7 mouse cellular contexts compared by ENCODE assay signal in the genomic region with DNA sequence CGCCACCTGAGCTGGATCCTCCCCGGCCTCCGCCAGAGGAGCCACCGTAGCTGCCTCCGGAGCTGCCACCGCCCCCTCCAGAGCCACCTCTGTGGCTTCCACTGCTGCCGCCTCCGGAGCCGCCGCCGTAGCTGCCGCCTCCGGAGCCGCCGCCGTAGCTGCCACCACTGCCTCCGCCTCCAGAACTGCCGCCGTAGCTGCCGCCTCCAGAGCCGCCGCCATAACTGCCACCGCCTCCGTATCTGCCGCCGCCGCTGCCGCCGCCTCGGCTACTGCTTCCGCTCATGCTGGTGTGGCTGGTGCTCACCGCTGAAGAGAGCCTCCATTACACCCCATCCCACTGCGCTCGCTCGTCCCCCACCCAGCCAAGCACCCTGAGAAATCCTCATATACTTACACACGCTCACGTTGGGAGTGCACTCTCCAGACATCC. TPM values are rescaled to one million over a fixed set of nuclear protein-coding genes. Genes with fewer than 3 reads are reported as not detected.
DNase-seq lines count a peak whose midpoint lies in the region; ATAC-seq and TF ChIP-seq lines count a peak whose summit lies in the region.

No protein-coding gene starts in this region.

- no peak for TF ChIP-seq CTCF in bone marrow macrophage, adult 2 months (IDR thresholded peaks at IDR 0.05; ENCODE audit: low read depth, low read length)

- intact Hi-C loops in left cerebral cortex, postnatal 4 days (cut with DNase I), result no loop called here

- H3K27me3 ChIP-seq in forebrain, embryonic 15.5 days, result no peaks in the 10 kb centered on the region
- no peaks in the 10 kb centered on the region; the same call in 1 of the 2 replicates for H3K27me3 ChIP-seq in intestine, embryonic 16.5 days (replicated peaks; ENCODE audit: control insufficient read depth, insufficient read depth, low read length)

- no peaks in the 10 kb centered on the region for H3K9me3 ChIP-seq in ES-E14 (ENCODE audit: control insufficient read depth, insufficient read depth, low read depth, low read length)
- no peaks in the 10 kb centered on the region for H3K9me3 ChIP-seq in forebrain, embryonic 15.5 days
- H3K9me3 ChIP-seq in intestine, embryonic 16.5 days (ENCODE audit: control insufficient read depth, low read length), result no peaks in the 10 kb centered on the region

- H3K4me2 ChIP-seq in forebrain, embryonic 15.5 days (replicated peaks), result peak overlapping the region; percentile 53
- peak overlapping the region; percentile 92 for H3K4me2 ChIP-seq in intestine, embryonic 16.5 days (ENCODE audit: low read depth, low read length)

- peak overlapping the region; percentile 71 for H3K9ac ChIP-seq in ES-E14 (ENCODE audit: insufficient read depth, low read depth, low read length, poor library complexity, severe bottlenecking)
- peak overlapping the region; percentile 64 for H3K9ac ChIP-seq in forebrain, embryonic 15.5 days (replicated peaks)
- H3K9ac ChIP-seq in intestine, embryonic 16.5 days (ENCODE audit: low read depth, low read length), result peak overlapping the region; percentile 74

- H3K27ac ChIP-seq in ES-E14 (ENCODE audit: insufficient read depth, low read depth, low read length, poor library complexity, severe bottlenecking), result no peak overlapping the region
- no peak overlapping the region for H3K27ac ChIP-seq in bone marrow macrophage, adult 2 months (ENCODE audit: insufficient read depth, low read depth, low read length)
- H3K27ac ChIP-seq in forebrain, embryonic 15.5 days (replicated peaks), result peak overlapping the region; percentile 81
- no peak overlapping the region for H3K27ac ChIP-seq in intestine, embryonic 16.5 days (ENCODE audit: low read length)

- H3K4me1 ChIP-seq in ES-E14 (ENCODE audit: control insufficient read depth in 2 of 2, insufficient read depth in 2 of 2, low read length in 2 of 2, poor library complexity in 1 of 2), result peaks cover 0 to 1% of the 10 kb centered on the region in 2 experiments; a peak in 1 of 4 replicates
- no peaks in the 10 kb centered on the region for H3K4me1 ChIP-seq in bone marrow macrophage, adult 2 months (ENCODE audit: control insufficient read depth, insufficient read depth, low read length)
- peaks cover 11% of the 10 kb centered on the region for H3K4me1 ChIP-seq in forebrain, embryonic 15.5 days
- no peaks in the 10 kb centered on the region for H3K4me1 ChIP-seq in intestine, embryonic 16.5 days (ENCODE audit: control insufficient read depth, insufficient read depth, low read length)

- DNase-seq in ES-E14 (ENCODE audit: low read depth, low spot score), result no peak
- DNase-seq in left cerebral cortex, postnatal 4 days, result peak; percentile 41
- DNase-seq in right cerebral cortex, postnatal 36 days (ENCODE audit: low spot score in 2 of 2), result peak; percentile 32 to 45

- ATAC-seq in forebrain, embryonic 15.5 days (replicated peaks), result peak; percentile 88
- peak; percentile 66 for ATAC-seq in intestine, embryonic 16.5 days
- ATAC-seq in megakaryocyte progenitor cell, adult 5-6 weeks (replicated peaks; ENCODE audit: poor library complexity), result peak; percentile 78

- under 1% methylated on average over 37 of the region's 37 CpGs for WGBS in forebrain, embryonic 15.5 days
- under 1% methylated on average over 37 of the region's 37 CpGs for WGBS in intestine, embryonic 16.5 days

- H3K4me3 ChIP-seq in ES-E14 (ENCODE audit: insufficient read depth in 1 of 2, low read depth in 1 of 2, low read length in 2 of 2, poor library complexity in 1 of 2, severe bottlenecking in 1 of 2), result peak overlapping the region; percentile 69 to 74
- peak overlapping the region; percentile 35; the same call in 1 of the 2 replicates for H3K4me3 ChIP-seq in bone marrow macrophage, adult 2 months (ENCODE audit: insufficient read depth, low read length)
- H3K4me3 ChIP-seq in forebrain, embryonic 15.5 days, result peak overlapping the region; percentile 48
- peak overlapping the region; percentile 55 for H3K4me3 ChIP-seq in intestine, embryonic 16.5 days (ENCODE audit: low read length)

- in situ Hi-C loops in ES-E14 (cut with MboI; ENCODE audit: low sequenced_read_pairs in 2 of 2, unreplicated experiment in 2 of 2), result no loop called here

- H3K36me3 ChIP-seq in ES-E14 (ENCODE audit: control insufficient read depth, insufficient read depth, low read length, poor library complexity, severe bottlenecking), result no peaks in the 10 kb centered on the region
- H3K36me3 ChIP-seq in forebrain, embryonic 15.5 days, result no peaks in the 10 kb centered on the region
- no peaks in the 10 kb centered on the region for H3K36me3 ChIP-seq in intestine, embryonic 16.5 days (ENCODE audit: control insufficient read depth, insufficient read depth, low read length)

- no peak for TF ChIP-seq POLR2A in bone marrow macrophage, adult 2 months (IDR thresholded peaks at IDR 0.05; ENCODE audit: borderline replicate concordance, low read depth, low read length)

TF ChIP-seq in ES-E14, 5 proteins besides CTCF, POLR2A, EP300 and RAD21:
- no peak for TF ChIP-seq MAFK (IDR thresholded peaks at IDR 0.05; ENCODE audit: insufficient read depth, low read depth, low read length)
- TF ChIP-seq ZC3H11A (IDR thresholded peaks at IDR 0.05; ENCODE audit: borderline replicate concordance, low read depth, low read length), result no peak
- no peak for TF ChIP-seq CHD2 (IDR thresholded peaks at IDR 0.05; ENCODE audit: low read depth, low read length)
- no peak for TF ChIP-seq ZNF384 (IDR thresholded peaks at IDR 0.05; ENCODE audit: low read depth, low read length)
TF ChIP-seq in ES-E14: peak in this region for 0.

RNA-seq across cellular contexts. Expression of gene Krt1, which starts 4.6 kb away (rescaled TPM):
- total RNA-seq in ES-E14 (2012; rRNA removed), result 0.09 TPM in 1 of 2 replicates, not detected in the other
- polyA plus RNA-seq in bone marrow macrophage, adult 2 months (2012; ENCODE audit: insufficient read depth, insufficient read length, missing spikeins), result not detected in 2 replicates
- 8.4 and 8.6 TPM in 2 replicates for polyA plus RNA-seq in forebrain, embryonic 15.5 days (2015; fragmentation: Nextera tagmentation; extraction: Ambion mirVana)
- 0.48 and 0.49 TPM in 2 replicates for polyA plus RNA-seq in intestine, embryonic 16.5 days (2015; fragmentation: Nextera tagmentation; extraction: Ambion mirVana)
- 1 to 10 TPM; 5.9 to 6.1 TPM for total RNA-seq in left cerebral cortex, postnatal 4 days (2021)
- not detected in 2 replicates for total RNA-seq in megakaryocyte progenitor cell, adult 5-6 weeks (2015)
- total RNA-seq in megakaryocyte progenitor cell, adult 5-6 weeks (2017), result not detected in 2 replicates

RNA-seq across cellular contexts. Expression of gene Krt77, which starts 23.5 kb away (rescaled TPM):
- not detected in 2 replicates for total RNA-seq in ES-E14 (2012; rRNA removed)
- 0.19 and 0.27 TPM in 2 replicates for polyA plus RNA-seq in bone marrow macrophage, adult 2 months (2012; ENCODE audit: insufficient read depth, insufficient read length, missing spikeins)
- 0.47 and 1.2 TPM in 2 replicates for polyA plus RNA-seq in forebrain, embryonic 15.5 days (2015; fragmentation: Nextera tagmentation; extraction: Ambion mirVana)
- polyA plus RNA-seq in intestine, embryonic 16.5 days (2015; fragmentation: Nextera tagmentation; extraction: Ambion mirVana), result 0.13 TPM in 1 of 2 replicates, not detected in the other
- total RNA-seq in left cerebral cortex, postnatal 4 days (2021), result 1 to 10 TPM; 6.7 to 7.8 TPM
- total RNA-seq in megakaryocyte progenitor cell, adult 5-6 weeks (2015), result not detected in 2 replicates
- not detected in 2 replicates for total RNA-seq in megakaryocyte progenitor cell, adult 5-6 weeks (2017)

RNA-seq across cellular contexts. Expression of gene Krt2, which starts 28.0 kb away (rescaled TPM):
- not detected in 2 replicates for total RNA-seq in ES-E14 (2012; rRNA removed)
- not detected in 2 replicates for polyA plus RNA-seq in bone marrow macrophage, adult 2 months (2012; ENCODE audit: insufficient read depth, insufficient read length, missing spikeins)
- polyA plus RNA-seq in forebrain, embryonic 15.5 days (2015; fragmentation: Nextera tagmentation; extraction: Ambion mirVana), result not detected in 2 replicates
- polyA plus RNA-seq in intestine, embryonic 16.5 days (2015; fragmentation: Nextera tagmentation; extraction: Ambion mirVana), result not detected in 2 replicates
- not detected for total RNA-seq in left cerebral cortex, postnatal 4 days (2021)
- not detected in 2 replicates for total RNA-seq in megakaryocyte progenitor cell, adult 5-6 weeks (2015)
- total RNA-seq in megakaryocyte progenitor cell, adult 5-6 weeks (2017), result not detected in 2 replicates

RNA-seq across cellular contexts. Expression of gene Krt73, which starts 43.8 kb away (rescaled TPM):
- not detected in 2 replicates for total RNA-seq in ES-E14 (2012; rRNA removed)
- not detected in 2 replicates for polyA plus RNA-seq in bone marrow macrophage, adult 2 months (2012; ENCODE audit: insufficient read depth, insufficient read length, missing spikeins)
- polyA plus RNA-seq in forebrain, embryonic 15.5 days (2015; fragmentation: Nextera tagmentation; extraction: Ambion mirVana), result 0.43 and 1.1 TPM in 2 replicates
- polyA plus RNA-seq in intestine, embryonic 16.5 days (2015; fragmentation: Nextera tagmentation; extraction: Ambion mirVana), result not detected in 2 replicates
- under 1 TPM; 0.42 to 0.46 TPM for total RNA-seq in left cerebral cortex, postnatal 4 days (2021)
- total RNA-seq in megakaryocyte progenitor cell, adult 5-6 weeks (2015), result not detected in 2 replicates
- total RNA-seq in megakaryocyte progenitor cell, adult 5-6 weeks (2017), result not detected in 2 replicates

RNA-seq across cellular contexts. Expression of gene Krt76, which starts 46.7 kb away (rescaled TPM):
- total RNA-seq in ES-E14 (2012; rRNA removed), result 0.09 TPM in 1 of 2 replicates, not detected in the other
- not detected in 2 replicates for polyA plus RNA-seq in bone marrow macrophage, adult 2 months (2012; ENCODE audit: insufficient read depth, insufficient read length, missing spikeins)
- not detected in 2 replicates for polyA plus RNA-seq in forebrain, embryonic 15.5 days (2015; fragmentation: Nextera tagmentation; extraction: Ambion mirVana)
- polyA plus RNA-seq in intestine, embryonic 16.5 days (2015; fragmentation: Nextera tagmentation; extraction: Ambion mirVana), result not detected in 2 replicates
- total RNA-seq in left cerebral cortex, postnatal 4 days (2021), result not detected
- not detected in 2 replicates for total RNA-seq in megakaryocyte progenitor cell, adult 5-6 weeks (2015)
- total RNA-seq in megakaryocyte progenitor cell, adult 5-6 weeks (2017), result not detected in 2 replicates
